Mouse (Mus musculus) spleen, embryonic (tissue): ENCODE measurements around the gene Zfp541.

ENCODE experiments used
- CTCF ChIA-PET: fragments of 350-600 bp; sonication (Branson Sonifier 250); formaldehyde crosslinking; loops from one replicate; lab custom pipeline; 2022; lab: Charles Lee

Zfp541 gene

DNA sequence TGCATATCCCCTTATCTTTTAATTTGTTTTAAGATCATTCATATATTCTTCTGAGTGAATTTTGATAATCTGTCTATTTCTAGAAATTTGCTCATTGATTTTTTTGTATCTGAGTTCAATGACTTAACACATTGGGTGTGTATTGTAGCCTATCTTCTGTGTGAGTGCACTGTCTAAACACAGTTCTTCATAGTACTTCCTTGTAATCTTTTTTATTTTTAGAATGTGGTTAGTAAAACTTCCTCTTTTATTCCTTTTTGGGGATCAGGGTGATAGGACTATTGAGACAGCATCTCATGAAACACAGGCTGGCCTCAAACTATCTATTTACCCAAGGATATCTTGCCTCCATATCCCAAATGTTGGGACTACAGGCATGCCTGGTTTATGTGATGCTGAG lies 9.2 kb downstream of the Zfp541 start:
- CTCF ChIA-PET, result interaction anchor here (0.6 kb wide), 1 partner anchor 145 kb away, joined by 5 read pairs; no protein-coding TSS in a partner anchor

DNA sequence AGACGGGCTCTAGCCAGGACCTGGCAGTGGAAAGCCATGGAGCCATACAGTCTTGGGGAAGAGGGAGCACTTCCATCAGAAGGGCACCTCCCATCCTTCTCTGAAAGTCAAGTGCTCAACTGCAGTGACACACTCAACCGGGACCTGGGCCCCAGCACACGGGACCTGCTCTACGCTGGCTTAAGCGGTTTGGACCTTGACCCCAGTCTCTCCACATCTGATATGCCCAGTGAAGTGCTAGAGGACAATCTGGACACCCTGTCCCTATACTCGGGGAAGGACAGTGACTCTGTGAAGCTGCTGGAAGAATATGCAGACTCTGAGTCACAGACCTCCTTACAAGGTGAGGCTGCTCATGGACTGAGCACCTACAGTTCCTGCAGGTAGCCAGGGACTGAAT lies 10.3 kb downstream of the Zfp541 start:
- CTCF ChIA-PET, result no interaction called here

DNA sequence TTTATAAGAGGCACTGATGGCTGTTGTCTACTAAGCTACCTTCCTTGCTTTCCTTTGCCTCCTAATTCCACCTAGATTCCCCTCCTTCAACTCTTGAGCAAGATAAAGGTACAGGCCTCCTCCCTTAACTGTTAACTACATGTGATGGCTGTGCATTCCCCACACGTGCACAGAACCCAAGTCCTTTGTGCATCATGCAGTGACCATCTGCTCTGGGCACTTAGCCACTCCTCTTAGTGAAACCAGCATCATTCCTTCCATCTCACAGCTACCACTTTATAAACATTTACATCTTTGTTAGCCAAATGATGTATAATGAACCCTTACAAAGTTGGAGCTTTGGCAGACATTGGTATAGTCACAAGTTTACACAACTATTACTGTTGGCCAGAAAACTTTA lies 18.3 kb downstream of the Zfp541 start:
- CTCF ChIA-PET, result no interaction called here

DNA sequence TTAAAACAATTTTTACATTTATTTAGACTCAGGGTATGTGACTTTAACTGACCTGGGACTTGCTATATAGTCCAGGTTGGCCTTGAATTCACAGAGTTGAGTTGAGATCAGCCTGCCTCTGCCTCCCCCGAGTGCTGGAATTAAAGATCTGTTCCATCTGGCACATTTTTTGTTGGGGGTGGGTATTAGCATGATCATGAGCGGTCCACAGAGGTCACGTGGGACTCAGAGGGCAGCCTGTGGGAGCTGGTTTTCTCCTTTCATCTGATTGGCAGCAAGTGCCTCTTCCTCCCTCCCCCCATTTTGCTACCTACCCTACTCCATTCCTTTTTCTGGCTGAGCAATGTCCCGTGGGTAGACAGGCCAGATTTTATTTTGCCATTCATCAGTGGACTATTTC lies 19.0 kb downstream of the Zfp541 start:
- CTCF ChIA-PET, result no interaction called here

DNA sequence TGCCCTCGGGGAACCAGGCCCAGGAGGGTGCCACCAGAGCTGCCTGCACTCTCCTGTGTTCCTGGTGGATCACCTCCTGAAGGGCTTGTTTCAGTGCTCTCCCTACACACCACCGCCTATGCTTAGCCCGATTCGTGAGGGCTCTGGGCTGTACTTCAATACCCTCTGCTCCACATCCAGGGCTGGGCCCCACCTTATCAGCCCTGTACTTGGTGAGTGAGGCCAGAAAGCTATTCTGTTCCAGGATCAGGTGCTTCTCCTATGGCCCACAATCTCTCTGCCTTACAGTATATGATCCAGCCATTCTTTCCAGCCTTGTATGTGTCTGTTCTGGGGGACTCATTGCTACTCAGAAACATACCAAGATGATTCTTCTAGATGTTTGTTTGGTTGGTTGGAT lies 21.7 kb downstream of the Zfp541 start:
- CTCF ChIA-PET, result interaction anchor here (0.5 kb wide), 1 partner anchor 644 kb away, joined by 3 read pairs; no protein-coding TSS in a partner anchor

DNA sequence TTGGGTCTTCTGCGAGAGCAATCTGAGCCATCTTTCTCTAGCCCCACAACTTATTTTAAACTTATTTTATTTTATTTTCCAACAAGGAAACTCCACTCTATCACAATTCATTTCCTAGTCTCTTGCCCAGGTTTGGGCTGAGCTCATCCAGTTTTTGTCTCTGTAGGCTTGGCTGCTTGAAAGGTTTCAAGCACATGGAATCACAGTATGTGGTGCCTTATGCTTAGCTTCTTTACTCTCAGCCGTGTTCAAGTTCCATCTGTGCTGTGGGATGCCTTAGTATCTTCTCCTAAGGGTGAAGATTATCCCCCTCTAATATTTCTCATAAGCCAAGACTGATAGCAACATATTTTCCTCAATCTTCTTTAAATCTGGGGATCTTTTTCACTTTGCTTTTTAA lies 26.0 kb downstream of the Zfp541 start:
- CTCF ChIA-PET, result no interaction called here

DNA sequence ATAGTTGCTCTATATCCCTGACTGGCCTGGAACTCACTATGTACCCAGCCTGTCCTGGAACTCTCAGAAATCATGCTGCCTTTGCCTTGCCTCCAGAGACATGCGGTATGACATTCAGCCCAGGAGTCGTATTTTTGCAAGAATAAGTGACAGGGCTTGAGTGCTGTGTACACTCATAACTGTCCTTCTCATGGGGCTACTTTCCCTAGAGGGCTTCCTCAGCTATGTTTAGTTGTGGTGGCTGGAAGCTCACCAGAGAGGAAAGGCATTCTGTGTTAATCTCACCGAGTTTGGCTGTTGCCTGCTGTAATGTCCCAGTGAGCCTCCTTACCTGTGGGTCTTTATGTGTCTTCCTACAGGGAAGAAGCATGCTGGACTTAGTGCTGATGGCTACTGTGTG lies 33.0 kb downstream of the Zfp541 start:
- CTCF ChIA-PET, result no interaction called here

GRCm38 (mm10) chr7:16098021-16099017 lies 36.7 kb downstream of the Zfp541 start, which contains the start of gene Napa:
Napa (plus strand) TSS chr7:16098458.
- CTCF ChIA-PET, result interaction anchor here (0.5 to 0.8 kb wide), 2 partner anchors 32 to 233 kb away, joined by 3 read pairs; no protein-coding TSS in a partner anchor

GRCm38 (mm10) chr7:16099901-16100300 lies 38.3 kb downstream of the Zfp541 start:
- CTCF ChIA-PET, result no interaction called here

DNA sequence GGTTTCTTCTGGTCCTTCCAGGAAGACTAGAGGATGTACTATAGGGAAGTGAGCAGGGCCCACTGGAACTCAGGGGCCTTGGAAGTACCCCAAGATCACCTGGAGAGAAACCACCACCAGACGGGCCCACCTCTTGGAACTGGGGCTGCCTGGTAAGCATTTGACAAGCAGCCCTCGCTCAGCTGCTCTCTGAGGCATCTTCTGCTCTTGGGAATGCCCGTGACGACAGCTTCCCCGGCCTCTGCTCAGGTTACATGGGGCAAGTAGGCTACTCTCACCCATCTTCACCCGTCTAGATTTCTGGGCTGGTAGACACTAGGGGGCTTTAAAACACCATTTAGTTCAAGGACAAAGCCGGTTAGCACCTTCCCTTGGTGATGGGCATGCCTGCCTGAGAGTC lies 39.5 kb downstream of the Zfp541 start:
- CTCF ChIA-PET, result no interaction called here

GRCm38 (mm10) chr7:16101726-16102475 lies 40.3 kb downstream of the Zfp541 start:
- CTCF ChIA-PET, result interaction anchor here (0.6 to 0.7 kb wide), 2 partner anchors 36 to 59 kb away, joined by 3 read pairs; no protein-coding TSS in a partner anchor

DNA sequence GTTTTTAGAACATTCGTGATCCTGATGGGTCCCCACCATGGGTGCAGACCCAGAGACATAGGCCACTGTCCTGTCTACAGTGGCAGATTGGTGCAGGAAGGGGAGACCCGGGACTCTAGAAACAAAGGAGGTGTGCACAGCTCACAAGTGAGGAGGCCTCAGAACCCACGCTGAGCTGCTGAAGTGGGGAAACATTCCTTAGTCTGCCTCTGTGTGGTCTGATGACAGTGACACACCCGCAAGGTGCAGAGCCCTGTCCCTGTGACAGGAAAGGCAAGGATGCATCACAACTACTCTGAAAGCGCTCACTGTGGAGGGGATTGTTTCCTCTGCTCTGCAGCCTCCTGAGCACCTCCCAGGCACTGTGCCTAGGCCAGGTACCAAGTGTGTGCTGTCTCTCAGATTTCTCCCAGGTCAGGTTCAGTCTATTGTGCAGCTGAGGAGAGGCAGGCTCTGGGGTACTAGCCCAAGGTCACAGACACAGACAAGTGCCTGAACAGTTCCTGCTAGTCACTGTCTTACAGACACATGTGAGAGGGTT lies 41.1 kb downstream of the Zfp541 start:
- CTCF ChIA-PET, result no interaction called here

DNA sequence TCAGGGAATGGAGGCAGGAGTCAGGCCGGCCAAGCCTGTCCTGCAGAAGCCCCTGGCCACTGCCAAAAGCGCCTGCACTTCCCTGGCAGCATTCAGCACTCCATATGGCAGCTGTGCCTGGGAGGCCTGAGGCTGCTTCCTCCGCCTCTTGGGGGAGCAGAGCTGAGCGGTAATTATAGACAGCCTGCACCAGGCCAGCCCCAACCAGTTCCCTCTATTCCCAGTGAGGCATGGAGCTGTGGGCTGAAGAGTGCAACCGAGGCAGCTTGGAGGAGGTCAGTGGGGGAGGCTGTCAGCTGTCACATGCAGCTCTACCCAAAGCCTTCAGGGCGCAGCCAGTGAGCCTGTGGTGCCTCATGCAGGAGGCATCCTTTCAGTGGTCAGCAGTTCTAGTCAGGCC lies 42.1 kb downstream of the Zfp541 start:
- CTCF ChIA-PET, result no interaction called here

- CTCF ChIA-PET, result interaction anchor here (0.6 kb wide), 1 partner anchor 10 kb away, joined by 3 read pairs; no protein-coding TSS in a partner anchor
Measured at GRCm38 (mm10) chr7:16104611-16105388, 43.2 kb downstream of the Zfp541 start.

DNA sequence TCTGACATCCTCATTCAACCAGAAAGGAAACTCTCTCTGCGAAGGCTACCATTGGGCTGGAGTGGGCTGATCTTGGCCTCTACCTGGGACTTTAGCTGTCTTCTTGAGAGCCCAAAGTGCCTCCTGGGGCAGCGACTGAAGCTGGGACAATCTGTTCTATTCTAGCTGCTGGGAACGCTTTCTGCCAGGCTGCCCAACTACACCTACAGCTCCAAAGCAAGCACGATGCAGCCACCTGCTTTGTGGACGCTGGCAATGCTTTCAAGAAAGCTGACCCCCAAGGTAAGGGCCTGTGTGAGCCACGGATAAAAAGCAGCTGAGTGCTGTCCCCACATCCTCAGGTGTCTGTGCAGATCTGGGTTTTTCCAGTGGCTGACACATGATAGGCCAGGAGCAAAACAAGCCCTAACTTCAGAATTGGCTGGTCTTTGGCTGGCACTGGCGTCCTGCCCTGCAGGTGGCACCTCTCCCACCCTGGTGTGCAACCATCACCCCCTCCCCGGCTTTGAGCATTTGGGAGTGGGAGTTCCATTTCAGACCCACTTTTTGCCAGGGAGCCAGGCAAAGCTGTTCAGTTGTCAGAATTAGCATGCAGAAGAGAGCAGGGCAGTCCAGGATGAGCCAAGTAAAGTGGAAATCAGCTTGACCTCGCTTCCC lies 47.4 kb downstream of the Zfp541 start:
- CTCF ChIA-PET, result no interaction called here

GRCm38 (mm10) chr7:16110158-16110557 lies 48.5 kb downstream of the Zfp541 start:
- CTCF ChIA-PET, result no interaction called here

DNA sequence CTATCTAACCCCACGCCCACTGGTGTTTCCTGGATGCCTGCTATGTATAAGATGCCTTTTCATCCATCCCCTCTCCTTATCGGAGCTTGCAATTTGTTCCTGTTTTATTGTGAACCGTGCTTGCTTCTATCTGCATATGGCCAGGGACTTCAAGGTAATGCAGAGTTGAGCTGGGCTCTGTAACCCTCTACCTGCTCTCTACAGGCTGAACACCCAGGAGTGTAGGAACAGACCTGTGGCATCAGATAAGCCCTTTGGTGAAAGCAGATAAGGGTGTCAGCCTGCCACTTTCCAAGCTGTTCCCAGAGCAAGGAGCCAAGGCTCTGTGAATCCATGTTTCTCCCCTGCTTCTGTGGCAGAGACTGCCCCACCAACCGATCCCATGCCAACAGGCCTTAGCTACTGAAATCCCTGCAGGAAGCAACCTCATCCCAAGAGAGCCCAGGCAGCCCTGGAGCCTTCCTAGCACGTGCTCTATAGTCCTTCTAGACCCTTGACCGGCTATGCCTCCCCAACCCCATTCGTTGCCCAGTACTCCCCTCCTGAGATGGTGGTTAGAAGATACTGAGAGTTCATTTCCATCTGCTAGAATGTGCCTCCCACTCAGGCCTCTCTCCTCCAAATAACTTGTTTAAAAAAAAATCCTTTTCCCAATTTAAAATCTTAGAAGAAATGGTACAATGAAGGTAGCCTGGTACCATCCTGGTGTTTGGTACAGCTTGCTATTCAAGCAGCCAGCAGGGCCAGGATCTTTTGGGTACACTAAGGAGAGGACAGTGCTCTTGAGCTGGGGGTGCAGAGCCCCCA lies 49.9 kb downstream of the Zfp541 start:
- CTCF ChIA-PET, result no interaction called here

DNA sequence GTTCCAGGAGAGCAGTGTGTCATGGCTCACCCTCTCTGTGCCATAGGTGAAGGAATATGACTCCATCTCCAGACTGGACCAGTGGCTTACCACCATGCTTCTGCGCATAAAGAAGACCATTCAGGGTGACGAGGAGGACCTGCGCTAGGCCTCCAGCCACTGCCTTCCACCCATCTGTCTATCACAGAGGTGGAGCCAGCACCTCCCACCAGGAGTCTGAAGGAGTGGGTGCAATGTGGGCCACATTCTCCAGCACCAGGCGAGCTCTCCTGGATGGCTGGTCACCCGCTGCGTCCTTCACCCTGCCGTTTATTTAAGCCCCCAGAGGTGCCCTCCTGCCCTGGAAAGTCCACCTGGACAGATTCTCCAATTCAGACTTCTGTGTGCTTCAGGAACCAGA lies 54.8 kb downstream of the Zfp541 start:
- CTCF ChIA-PET, result no interaction called here

DNA sequence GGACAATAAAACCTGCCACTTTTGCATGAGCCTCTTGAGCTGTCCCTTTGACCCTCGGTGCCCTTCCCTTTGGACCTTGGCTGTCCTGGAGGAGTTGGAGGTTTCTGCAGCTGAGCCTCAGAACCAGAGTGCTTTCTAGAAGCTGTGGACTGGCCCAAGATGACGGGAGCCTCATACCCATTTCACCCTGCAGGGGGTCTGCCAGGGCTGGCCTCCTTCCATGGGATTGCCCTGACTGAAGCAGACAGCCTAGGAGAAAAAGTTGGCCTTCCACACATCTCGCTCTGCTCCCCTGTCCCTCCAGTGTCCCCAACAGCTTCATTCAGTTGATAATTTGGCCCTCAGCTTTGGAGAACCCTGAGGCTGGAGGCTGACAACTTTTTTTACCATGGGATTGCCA lies 55.5 kb downstream of the Zfp541 start:
- CTCF ChIA-PET, result no interaction called here
